8 mouse cellular contexts compared by ENCODE assay signal in the genomic region with DNA sequence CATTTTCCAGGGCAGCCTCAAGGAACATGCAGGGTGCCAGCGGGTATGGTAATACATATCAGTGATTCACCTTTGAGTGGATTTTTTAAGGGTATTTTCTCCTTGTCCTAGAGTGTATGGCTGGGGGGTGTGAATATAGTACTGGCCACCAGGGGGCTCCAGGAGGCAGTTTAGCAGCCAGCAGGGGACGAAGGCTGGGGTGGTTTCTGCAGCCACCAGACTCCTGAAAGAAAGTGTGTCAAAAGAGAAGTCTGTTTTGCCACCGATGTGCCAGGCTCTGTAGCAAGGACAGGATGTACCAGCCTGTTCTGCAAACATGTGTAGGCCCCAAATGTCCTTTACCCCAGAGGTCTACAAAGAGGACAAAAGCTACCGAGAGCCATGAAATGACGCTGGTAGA. TPM values are rescaled to one million over a fixed set of nuclear protein-coding genes. Genes with fewer than 3 reads are reported as not detected.
DNase-seq lines count a peak whose midpoint lies in the region; ATAC-seq lines count a peak whose summit lies in the region.

No protein-coding gene starts in this region.

- ATAC-seq in heart, embryonic 11.5 days (replicated peaks; ENCODE audit: insufficient number of reproducible peaks, low FRiP score, low TSS enrichment): no peak
- peak; percentile 95 for ATAC-seq in frontal cortex, adult (ENCODE audit: low TSS enrichment)

- no peaks in the 10 kb centered on the region for H3K27me3 ChIP-seq in heart, embryonic 11.5 days (ENCODE audit: control insufficient read depth, insufficient read depth, low read length)

- peaks cover 46% of the 10 kb centered on the region for H3K4me1 ChIP-seq in heart, embryonic 11.5 days (ENCODE audit: control insufficient read depth, insufficient read depth, low read length)

- H3K4me2 ChIP-seq in heart, embryonic 11.5 days: no peak overlapping the region

- H3K9me3 ChIP-seq in heart, embryonic 11.5 days (replicated peaks; ENCODE audit: control insufficient read depth, low read length): no peaks in the 10 kb centered on the region

- H3K9ac ChIP-seq in heart, embryonic 11.5 days (ENCODE audit: low read depth, low read length): no peak overlapping the region

- peak; percentile 97 for DNase-seq in heart, adult 11 months
- peak; percentile 81 for DNase-seq in cerebellum, adult 9-10 months
- peak; percentile 89 for DNase-seq in heart, postnatal 4 days
- DNase-seq in layer of hippocampus, postnatal 14 days (ENCODE audit: low spot score in 2 of 2): peak; percentile 74 to 86
- peak; percentile 76 to 85 for DNase-seq in lung, postnatal 4 days
- peak; percentile 61 for DNase-seq in skeletal muscle tissue, adult 2 months (ENCODE audit: low read depth, low spot score)

- WGBS in heart, embryonic 11.5 days (ENCODE audit: insufficient replicate concordance): 43% methylated on average over 5 of the region's 5 CpGs

- no peak overlapping the region for H3K27ac ChIP-seq in heart, embryonic 11.5 days (ENCODE audit: low read depth, low read length)

- H3K4me3 ChIP-seq in heart, embryonic 11.5 days (ENCODE audit: low read depth, low read length): no peak overlapping the region

- no peaks in the 10 kb centered on the region for H3K36me3 ChIP-seq in heart, embryonic 11.5 days (ENCODE audit: control insufficient read depth, insufficient read depth, low read length)

RNA-seq across cellular contexts. Expression of gene Parva, which starts 42.5 kb away (rescaled TPM):
- 83.3 and 93.3 TPM in 2 replicates for polyA plus RNA-seq in heart, embryonic 11.5 days (2014; fragmentation: Nextera tagmentation; extraction: Ambion mirVana)
- 100 to 1,000 TPM; 115 to 118 TPM for total RNA-seq in heart, postnatal 4 days (2021)
- 10 to 100 TPM; 60.7 to 63.9 TPM for total RNA-seq in layer of hippocampus, postnatal 14 days (2021)
